Mouse (Mus musculus) erythroblast, embryonic 14.5 days (primary cell): Measurements from ENCODE around the gene Macrod2. TPM values are rescaled to one million over a fixed set of nuclear protein-coding genes. Genes with fewer than 3 reads are reported as not detected.

Experiments
- H3K27me3 ChIP-seq: 2 replicates; pipeline ENCODE4 v1.6.1; 2012; ENCODE audit warnings: inconsistent platforms; ENCODE audit not compliant: control insufficient read depth
- H3K36me3 ChIP-seq: 2 replicates; pipeline ENCODE4 v1.6.1; 2012; ENCODE audit warnings: mild to moderate bottlenecking, inconsistent platforms; ENCODE audit not compliant: control insufficient read depth
- H3K4me1 ChIP-seq: 2 replicates; pipeline ENCODE4 v1.6.1; 2012; ENCODE audit warnings: inconsistent platforms; ENCODE audit not compliant: control insufficient read depth
- H3K4me3 ChIP-seq: replicated peaks from 2 replicates; pipeline ENCODE3; 2012; ENCODE audit warnings: moderate library complexity, mild to moderate bottlenecking, inconsistent platforms
- H3K9me3 ChIP-seq: 2 replicates; pipeline ENCODE4 v1.6.1; 2012; ENCODE audit warnings: low read length, inconsistent platforms, mixed read lengths; ENCODE audit not compliant: control insufficient read depth
- GATA1 ChIP-seq: IDR thresholded peaks from 2 replicates; pipeline ENCODE4 v1.6.1; 2012; ENCODE audit warnings: low read length, inconsistent platforms, mixed read lengths
- TAL1 ChIP-seq: IDR thresholded peaks from 3 replicates; pipeline ENCODE4 v1.6.1; 2012; ENCODE audit warnings: low read length, inconsistent platforms, mixed read lengths
- polyA plus RNA-seq: library from polyadenylated mRNA; stranded (reverse); fragments of >175 nt; gene quantifications from 2 replicates; pipeline ENCODE4 v1.2.3, GENCODE M21; 2012

Gene Macrod2
- polyA plus RNA-seq, 1 experiment, result 0.81 TPM

- Histone ChIP-seq H3K36me3 (no peaks in the 10 kb centered on the region), H3K9me3 (no peaks in the 10 kb centered on the region), H3K4me1 (no peaks in the 10 kb centered on the region), H3K4me3 (no peak overlapping the region), H3K27me3 (no peaks in the 10 kb centered on the region)
- no peak for TF ChIP-seq TAL1
These were observed 501.4 kb downstream of the Macrod2 start for GRCm38 (mm10) chr2:140896396-140897082.

DNA sequence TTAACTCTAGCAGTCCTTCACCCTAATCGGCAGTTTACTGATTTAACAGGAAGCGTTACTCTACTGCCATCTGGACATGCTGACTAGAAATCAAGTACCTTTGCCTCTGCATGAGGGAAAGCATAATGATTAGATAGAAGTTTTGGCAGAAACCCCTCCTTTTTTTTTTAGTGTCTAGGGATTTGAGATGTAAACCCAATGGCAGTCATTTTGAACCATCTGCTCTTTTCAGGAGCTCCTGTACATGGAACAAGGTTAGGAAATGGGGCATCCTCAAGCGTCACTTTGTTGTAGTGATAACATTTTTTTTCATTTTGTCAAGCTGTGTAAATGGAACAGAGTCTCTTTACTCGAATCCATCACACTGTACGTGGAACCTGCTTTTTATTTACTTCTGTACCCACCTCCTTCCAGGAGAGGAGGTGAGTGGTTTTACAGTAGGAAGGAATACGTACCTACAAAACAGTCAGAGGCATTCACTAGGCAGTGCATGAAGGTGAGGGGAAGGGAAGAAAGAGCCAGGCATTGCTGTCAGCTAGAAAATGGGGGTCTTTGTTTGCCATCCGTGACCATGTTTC is 503.4 kb downstream of the Macrod2 start:
- TF ChIP-seq GATA1, result no peak
- no peak for TF ChIP-seq TAL1
- no peaks in the 10 kb centered on the region for H3K27me3 ChIP-seq
- H3K4me1 ChIP-seq, result no peaks in the 10 kb centered on the region
- H3K4me3 ChIP-seq, result no peak overlapping the region
- no peaks in the 10 kb centered on the region for H3K9me3 ChIP-seq
- no peaks in the 10 kb centered on the region for H3K36me3 ChIP-seq

DNA sequence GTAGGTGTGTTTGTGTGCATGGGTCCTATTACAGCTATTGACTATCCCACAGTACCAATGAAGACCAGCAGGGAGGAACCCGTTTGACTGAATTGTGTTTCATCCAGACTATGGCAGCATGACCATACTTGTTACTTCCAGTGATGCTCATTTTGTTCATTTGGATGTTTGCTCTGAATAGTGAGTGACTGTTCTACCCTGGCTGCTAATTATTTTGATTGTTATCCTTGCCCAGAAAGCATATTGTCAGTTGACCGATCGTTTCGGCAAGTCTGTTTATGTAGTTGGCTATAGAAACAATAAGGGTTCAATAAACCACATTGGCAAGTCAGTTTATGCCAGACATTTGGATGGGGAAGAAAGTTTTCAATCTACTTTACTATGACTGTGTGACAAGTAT is 510.2 kb downstream of the Macrod2 start:
- no peak for TF ChIP-seq TAL1
- no peaks in the 10 kb centered on the region for H3K27me3 ChIP-seq
- H3K4me3 ChIP-seq, result no peak overlapping the region
- no peaks in the 10 kb centered on the region for H3K4me1 ChIP-seq
- H3K36me3 ChIP-seq, result no peaks in the 10 kb centered on the region
- H3K9me3 ChIP-seq, result no peaks in the 10 kb centered on the region

GRCm38 (mm10) chr2:140906123-140906522 is 511.0 kb downstream of the Macrod2 start:
- TF ChIP-seq GATA1, result no peak
- TF ChIP-seq TAL1, result no peak
- Histone ChIP-seq H3K27me3 (no peaks in the 10 kb centered on the region), H3K36me3 (no peaks in the 10 kb centered on the region), H3K4me3 (no peak overlapping the region), H3K9me3 (no peaks in the 10 kb centered on the region), H3K4me1 (no peaks in the 10 kb centered on the region)

- no peaks in the 10 kb centered on the region for H3K9me3 ChIP-seq
- no peaks in the 10 kb centered on the region for H3K27me3 ChIP-seq
- no peak overlapping the region for H3K4me3 ChIP-seq
- H3K4me1 ChIP-seq, result no peaks in the 10 kb centered on the region
- no peaks in the 10 kb centered on the region for H3K36me3 ChIP-seq
- TF ChIP-seq GATA1 (no peak), TAL1 (no peak)
These were observed 516.4 kb downstream of the Macrod2 start for GRCm38 (mm10) chr2:140911463-140911862.

GRCm38 (mm10) chr2:140912179-140912578 is 517.1 kb downstream of the Macrod2 start:
- TF ChIP-seq TAL1 (no peak), GATA1 (no peak)
- Histone ChIP-seq H3K36me3 (no peaks in the 10 kb centered on the region), H3K9me3 (no peaks in the 10 kb centered on the region), H3K27me3 (no peaks in the 10 kb centered on the region), H3K4me1 (no peaks in the 10 kb centered on the region), H3K4me3 (no peak overlapping the region)

DNA sequence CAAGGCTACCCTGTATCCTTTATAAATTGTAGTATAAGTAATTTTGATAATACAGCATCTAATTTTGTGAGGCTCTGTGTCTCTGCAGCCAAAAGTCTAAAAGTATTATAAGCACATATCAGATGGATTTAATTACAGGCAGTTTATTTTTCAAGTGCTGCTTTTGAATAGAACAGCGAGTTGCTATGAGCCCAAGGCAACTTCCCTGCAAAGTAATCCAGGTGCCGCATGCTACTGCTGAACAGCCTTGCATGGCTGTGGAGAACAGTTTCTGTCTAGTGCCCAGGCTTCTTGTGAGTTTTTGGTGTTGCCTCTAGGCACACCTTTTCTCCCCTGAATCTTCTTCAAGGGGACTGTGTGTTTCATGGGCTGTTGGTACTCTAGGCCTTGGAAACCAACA is 517.8 kb downstream of the Macrod2 start:
- no peaks in the 10 kb centered on the region for H3K9me3 ChIP-seq
- H3K36me3 ChIP-seq, result no peaks in the 10 kb centered on the region
- no peaks in the 10 kb centered on the region for H3K4me1 ChIP-seq
- no peak overlapping the region for H3K4me3 ChIP-seq
- H3K27me3 ChIP-seq, result no peaks in the 10 kb centered on the region
- TF ChIP-seq GATA1 (no peak), TAL1 (no peak)

GRCm38 (mm10) chr2:140913679-140914412 is 518.7 kb downstream of the Macrod2 start:
- Histone ChIP-seq H3K9me3 (no peaks in the 10 kb centered on the region), H3K4me1 (no peaks in the 10 kb centered on the region), H3K36me3 (no peaks in the 10 kb centered on the region), H3K27me3 (no peaks in the 10 kb centered on the region), H3K4me3 (no peak overlapping the region)
- TF ChIP-seq GATA1, result no peak
- TF ChIP-seq TAL1, result no peak

DNA sequence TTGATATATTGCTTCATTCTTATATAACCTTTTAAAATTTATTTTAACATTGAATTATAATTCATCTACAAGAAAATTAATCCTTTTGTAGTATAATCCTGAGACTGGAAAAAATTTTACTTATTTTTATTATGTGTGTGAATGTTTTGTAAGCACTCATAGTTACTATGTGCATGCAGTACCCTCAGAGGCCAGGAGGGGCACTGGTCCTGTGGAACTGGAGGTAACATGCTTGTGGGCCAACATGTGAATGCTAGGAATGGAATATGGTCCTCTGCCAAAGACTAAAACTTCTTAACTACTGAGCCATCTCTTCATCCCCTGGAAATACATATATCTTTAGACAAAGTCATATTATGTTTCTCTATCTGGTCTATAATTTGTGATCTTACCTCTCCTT is 531.8 kb downstream of the Macrod2 start:
- no peaks in the 10 kb centered on the region for H3K9me3 ChIP-seq
- H3K27me3 ChIP-seq, result no peaks in the 10 kb centered on the region
- H3K36me3 ChIP-seq, result no peaks in the 10 kb centered on the region
- no peaks in the 10 kb centered on the region for H3K4me1 ChIP-seq
- no peak overlapping the region for H3K4me3 ChIP-seq
- TF ChIP-seq TAL1, result no peak
- no peak for TF ChIP-seq GATA1
